ENCODE assay signal across 9 mouse cellular contexts in genomic region chr10:63574100-63574609, GRCm38 (mm10).
DNase-seq lines count a peak whose midpoint lies in the region; ATAC-seq and TF ChIP-seq lines count a peak whose summit lies in the region.
"Had no signal": no experiment of that assay in that cellular context is flagged by ENCODE, and none has a peak within 500 bp of the region (broad histone marks: within the 10 kb centered on the region; RNA-seq: fewer than 3 reads in every experiment).

No protein-coding gene starts in this region.

- H3K4me1 ChIP-seq in forebrain, postnatal 0 days (ENCODE audit: insufficient read depth), result no peaks in the 10 kb centered on the region
- H3K4me1 ChIP-seq in forebrain, embryonic 13.5 days, result no peaks in the 10 kb centered on the region
- H3K4me1 ChIP-seq in neural tube, embryonic 15.5 days, result no peaks in the 10 kb centered on the region
- no peaks in the 10 kb centered on the region for H3K4me1 ChIP-seq in liver, embryonic 14.5 days (replicated peaks; ENCODE audit: control insufficient read depth in 2 of 2, insufficient read depth in 2 of 2, low read length in 1 of 2)

- H3K36me3 ChIP-seq in forebrain, postnatal 0 days (ENCODE audit: insufficient read depth), result no peaks in the 10 kb centered on the region
- no peaks in the 10 kb centered on the region for H3K36me3 ChIP-seq in forebrain, embryonic 13.5 days (ENCODE audit: poor library complexity, severe bottlenecking)
- H3K36me3 ChIP-seq in neural tube, embryonic 15.5 days, result no peaks in the 10 kb centered on the region
- no peaks in the 10 kb centered on the region for H3K36me3 ChIP-seq in liver, embryonic 14.5 days (replicated peaks; ENCODE audit: control insufficient read depth, insufficient read depth, low read depth)

- no peak for ATAC-seq in forebrain, postnatal 0 days
- ATAC-seq in forebrain, embryonic 13.5 days, result no peak
- no peak for ATAC-seq in neural tube, embryonic 15.5 days (ENCODE audit: low FRiP score)
- no peak for ATAC-seq in liver, embryonic 14.5 days (ENCODE audit: insufficient read depth)
- no peak for ATAC-seq in megakaryocyte, adult 5-6 weeks (ENCODE audit: poor library complexity, severe bottlenecking)

- TF ChIP-seq EP300 in liver, embryonic 14.5 days (IDR thresholded peaks at IDR 0.05; ENCODE audit: low read depth), result no peak

- 85% methylated on average over 7 of the region's 7 CpGs for WGBS in forebrain, postnatal 0 days
- WGBS in forebrain, embryonic 13.5 days, result 89% methylated on average over 7 of the region's 7 CpGs
- 89% methylated on average over 7 of the region's 7 CpGs for WGBS in neural tube, embryonic 15.5 days
- WGBS in liver, embryonic 14.5 days (ENCODE audit: insufficient replicate concordance), result 69% methylated on average over 7 of the region's 7 CpGs

- H3K4me2 ChIP-seq in forebrain, postnatal 0 days (ENCODE audit: low read depth), result no peak overlapping the region
- H3K4me2 ChIP-seq in forebrain, embryonic 13.5 days, result no peak overlapping the region
- no peak overlapping the region for H3K4me2 ChIP-seq in neural tube, embryonic 15.5 days
- no peak overlapping the region for H3K4me2 ChIP-seq in liver, embryonic 14.5 days (ENCODE audit: low read depth)

- no peak overlapping the region for H3K4me3 ChIP-seq in forebrain, postnatal 0 days (ENCODE audit: low read depth, low read length)
- H3K4me3 ChIP-seq in forebrain, embryonic 13.5 days, result no peak overlapping the region
- no peak overlapping the region for H3K4me3 ChIP-seq in neural tube, embryonic 15.5 days (replicated peaks)
- no peak overlapping the region for H3K4me3 ChIP-seq in liver, embryonic 14.5 days (ENCODE audit: insufficient read depth in 1 of 2, low read depth in 2 of 2, low read length in 2 of 2)

- DNase-seq in forebrain, postnatal 0 days, result no peak
- peak; percentile 29 for DNase-seq in neural tube, embryonic 10.5 days (ENCODE audit: extremely low spot score, low spot score)
- peak; percentile 29 for DNase-seq in embryo, embryonic 9.5 days (ENCODE audit: extremely low spot score)
- no peak for DNase-seq in liver, embryonic 14.5 days (ENCODE audit: low read depth in 3 of 3, low spot score in 3 of 3)
- DNase-seq in c-Kit-positive CD71-positive TER-119-positive erythroid progenitor cells, embryonic 14.5 days (ENCODE audit: low spot score), result no peak

- no peaks in the 10 kb centered on the region for H3K27me3 ChIP-seq in forebrain, postnatal 0 days (ENCODE audit: insufficient read depth, low read length)
- no peaks in the 10 kb centered on the region for H3K27me3 ChIP-seq in forebrain, embryonic 13.5 days
- H3K27me3 ChIP-seq in neural tube, embryonic 15.5 days (replicated peaks), result no peaks in the 10 kb centered on the region
- H3K27me3 ChIP-seq in liver, embryonic 14.5 days (ENCODE audit: control insufficient read depth, insufficient read depth, low read length), result no peaks in the 10 kb centered on the region

- H3K9me3 ChIP-seq in forebrain, postnatal 0 days (ENCODE audit: low read length), result no peaks in the 10 kb centered on the region
- H3K9me3 ChIP-seq in forebrain, embryonic 13.5 days (replicated peaks), result no peaks in the 10 kb centered on the region
- H3K9me3 ChIP-seq in neural tube, embryonic 15.5 days (replicated peaks), result no peaks in the 10 kb centered on the region
- H3K9me3 ChIP-seq in liver, embryonic 14.5 days (ENCODE audit: control insufficient read depth, low read length), result no peaks in the 10 kb centered on the region

- no peak overlapping the region for H3K9ac ChIP-seq in forebrain, postnatal 0 days
- no peak overlapping the region for H3K9ac ChIP-seq in forebrain, embryonic 13.5 days
- no peak overlapping the region for H3K9ac ChIP-seq in neural tube, embryonic 15.5 days (replicated peaks)
- no peak overlapping the region for H3K9ac ChIP-seq in liver, embryonic 14.5 days (replicated peaks)

- no peak overlapping the region for H3K27ac ChIP-seq in forebrain, postnatal 0 days (ENCODE audit: low read depth, low read length)
- H3K27ac ChIP-seq in forebrain, embryonic 13.5 days, result no peak overlapping the region
- H3K27ac ChIP-seq in neural tube, embryonic 15.5 days (replicated peaks), result no peak overlapping the region
- no peak overlapping the region for H3K27ac ChIP-seq in liver, embryonic 14.5 days
- H3K27ac ChIP-seq: macrophage had no signal

- TF ChIP-seq CTCF in forebrain, postnatal 0 days (IDR thresholded peaks at IDR 0.05; ENCODE audit: low read depth), result peak; percentile 51
- peak; percentile 55 for TF ChIP-seq CTCF in liver, embryonic 14.5 days (IDR thresholded peaks at IDR 0.05; ENCODE audit: low read depth)

Comparison
In these comparisons a context has a peak if more than half of its experiments do, and no peak if none do; other contexts are left out.
1. DNase-seq: peak in neural tube, embryonic 10.5 days (single experiment) and embryo, embryonic 9.5 days (single experiment); none in forebrain, postnatal 0 days (single experiment), liver, embryonic 14.5 days (0 of 3) and c-Kit-positive CD71-positive TER-119-positive erythroid progenitor cells, embryonic 14.5 days (single experiment).